Mouse (Mus musculus): ENCODE results near the gene Dhh. TPM values are rescaled to one million over a fixed set of nuclear protein-coding genes. Genes with fewer than 3 reads are reported as not detected.

Gene Dhh
- polyA plus RNA-seq (2012; rRNA removed): 0.07 and 0.08 TPM in 2 replicates

DNA sequence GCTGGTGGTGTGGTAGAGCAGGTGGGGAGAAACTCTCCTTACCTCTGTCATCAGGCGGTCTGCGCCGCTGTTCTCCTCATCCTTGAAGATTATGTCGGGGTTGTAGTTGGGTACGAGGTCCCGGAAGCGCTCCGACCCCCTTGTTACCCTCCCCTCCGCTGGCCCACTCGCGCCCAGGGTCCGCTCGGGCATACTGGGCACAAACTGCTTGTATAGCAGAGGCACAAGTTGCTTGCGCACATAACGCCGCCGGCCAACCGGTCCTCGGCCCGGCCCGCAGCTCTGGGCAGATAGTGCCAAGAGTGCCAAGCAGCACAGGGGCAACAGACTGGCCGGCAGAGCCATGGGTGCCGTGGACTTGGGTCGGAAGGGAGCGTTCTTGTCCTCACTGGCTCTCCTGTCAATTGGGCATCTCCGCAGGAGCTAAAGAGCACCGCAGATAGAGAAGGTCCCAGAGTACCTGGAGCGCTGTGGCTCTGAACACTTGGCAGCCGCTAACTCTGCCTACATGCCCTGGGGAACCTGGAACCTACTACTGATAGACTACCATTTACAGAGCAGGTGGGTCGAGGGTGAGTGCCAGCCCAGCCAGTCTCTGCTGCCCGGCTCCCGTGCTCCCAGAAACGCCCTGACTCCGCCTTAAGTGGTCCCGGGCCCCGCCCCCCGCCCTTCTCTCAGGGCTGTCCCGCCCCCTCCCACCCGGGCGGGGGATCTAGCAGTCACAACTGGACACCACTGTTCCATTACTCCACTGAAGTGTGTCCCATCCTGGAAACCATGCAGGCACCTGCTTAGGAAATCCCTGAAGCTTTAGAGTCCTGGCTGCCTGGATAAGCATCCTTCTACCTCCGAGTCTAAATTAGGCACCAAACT lies at the start of gene Dhh:
Gene Dhh, minus strand, starts transcription at position 613 of the 873 bp plus-strand sequence.

DNA sequence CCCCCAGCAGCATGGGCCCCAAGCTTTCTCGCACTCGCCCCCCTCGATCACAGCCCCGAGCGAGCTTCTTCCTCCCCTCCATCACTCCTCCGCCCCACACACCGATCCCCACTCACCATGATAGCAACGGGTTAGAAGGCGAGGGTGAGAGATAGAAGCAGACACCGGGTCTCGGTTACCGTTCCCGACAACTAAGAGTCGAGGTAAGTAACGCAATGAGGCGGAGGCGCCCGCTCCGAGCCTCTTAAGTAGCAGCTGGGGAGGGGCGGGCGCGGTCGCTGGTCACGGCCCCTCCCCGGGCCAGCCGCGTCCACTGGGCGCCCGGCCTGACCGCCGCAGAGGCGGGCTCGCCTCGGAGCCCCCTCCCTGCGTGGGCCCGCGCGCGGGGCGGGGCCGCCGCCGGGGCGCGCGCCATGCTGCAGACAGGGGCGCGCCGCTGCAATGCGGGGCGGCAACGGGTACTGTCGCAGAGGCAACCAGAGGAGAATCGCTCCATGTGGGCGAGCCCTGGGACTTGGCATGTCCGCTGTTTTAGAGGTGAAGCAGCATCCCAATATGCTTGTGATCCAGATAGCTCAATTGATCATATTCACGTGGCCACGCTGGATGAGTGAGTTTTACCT lies 36.0 kb upstream of the Dhh start, which contains the start of gene Tuba1b:
Gene Tuba1b, minus strand, starts transcription at position 349 of the 623 bp plus-strand sequence.

GRCm38 (mm10) chr15:98917538-98918498 lies 19.5 kb upstream of the Dhh start, which contains the start of gene Lmbr1l:
Lmbr1l (minus strand) TSS chr15:98918231.

DNA sequence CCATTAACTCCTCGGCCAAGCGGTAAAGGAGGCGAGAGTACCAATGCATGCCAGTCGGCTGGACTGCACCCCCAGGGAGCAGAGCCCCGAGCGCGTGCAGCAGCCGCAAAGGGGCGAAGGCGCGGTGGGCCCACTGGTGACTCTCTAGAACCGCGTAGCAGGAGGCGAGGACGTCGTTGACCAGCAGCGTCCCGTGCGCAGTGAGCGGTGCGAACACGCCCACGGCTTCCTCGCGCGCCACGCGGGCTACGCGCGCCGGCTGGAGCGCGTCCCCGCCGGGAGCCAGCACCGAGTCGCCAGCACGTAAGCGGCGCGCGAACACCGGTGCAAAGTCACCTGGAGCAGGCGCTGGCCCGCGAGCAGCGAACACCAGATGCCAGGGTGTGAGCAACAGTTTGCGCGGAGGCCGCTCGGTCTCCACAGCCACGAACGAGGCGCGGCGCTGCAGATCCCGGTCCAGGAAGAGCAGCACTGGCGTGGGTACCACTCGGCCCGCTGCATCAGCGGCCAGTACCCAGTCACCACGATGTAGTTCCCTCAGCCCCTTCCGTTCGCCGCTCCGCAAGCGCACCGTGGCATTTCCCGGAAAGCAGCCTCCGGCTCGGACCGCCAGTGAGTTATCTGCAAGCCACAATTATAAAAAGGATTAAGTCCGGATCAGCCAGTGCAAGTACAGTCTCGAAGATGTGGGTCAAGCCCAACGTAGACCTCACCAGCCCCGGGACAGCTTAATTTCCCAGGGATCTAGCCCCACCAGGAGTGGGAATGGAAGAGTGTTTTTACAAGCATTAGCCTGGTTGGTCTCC lies 4.2 kb downstream of the Dhh start, which contains the start of gene Rhebl1:
Gene Rhebl1, minus strand, starts transcription at position 601 of the 806 bp plus-strand sequence.

DNA sequence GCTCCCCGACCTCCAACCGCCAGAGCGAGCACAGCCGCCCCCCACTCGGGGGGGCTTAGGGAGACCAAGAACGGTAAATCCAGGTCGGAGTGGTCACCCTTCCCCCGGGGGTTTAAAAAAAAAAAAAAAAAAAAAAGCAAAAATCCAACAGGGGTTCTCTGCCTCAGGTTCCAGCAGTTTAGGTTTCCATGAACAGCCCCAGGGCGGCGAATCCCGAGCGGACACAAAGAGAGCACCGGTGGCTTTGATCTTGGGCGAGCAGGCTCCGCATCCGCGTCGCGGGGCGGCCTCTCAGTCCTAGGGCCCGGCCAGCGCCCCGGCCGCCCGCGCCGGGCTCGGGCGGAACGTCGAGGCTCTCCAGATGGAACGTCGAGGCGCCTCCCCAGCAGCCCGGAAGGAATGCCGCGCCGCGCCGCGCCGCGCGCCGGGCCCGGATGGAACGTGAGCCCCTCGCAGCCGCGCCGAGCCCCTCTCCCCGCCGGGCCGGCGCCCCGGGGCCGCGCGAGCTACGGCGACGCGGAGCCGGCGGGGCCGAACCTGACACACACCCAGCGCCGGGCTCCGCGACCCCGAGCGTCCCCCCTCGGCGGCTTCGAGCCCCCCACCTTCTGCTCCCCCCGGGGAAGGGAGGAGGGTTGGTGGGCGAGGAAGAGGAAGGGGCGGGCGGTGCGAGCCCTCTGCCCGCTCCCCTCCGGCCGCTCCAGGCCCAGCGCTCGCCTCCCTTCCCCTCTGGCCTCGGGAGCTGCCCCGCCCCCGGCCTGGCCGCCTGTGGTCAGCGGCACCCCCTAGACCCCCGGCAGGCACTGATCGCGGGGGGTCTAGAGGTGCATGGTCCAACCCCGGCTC lies 27.0 kb downstream of the Dhh start, which contains the start of gene Kmt2d:
Gene Kmt2d, minus strand, starts transcription at position 135 of the 846 bp plus-strand sequence.

Other genes with a start within 250 kb of the Dhh start
- gene Ddx23, start 235.6 kb downstream of the Dhh start, polyA plus RNA-seq (2012; rRNA removed): 24.9 and 26.3 TPM in 2 replicates
- 0.52 and 0.66 TPM in 2 replicates for gene Rnd1, start 221.1 kb downstream of the Dhh start, polyA plus RNA-seq (2012; rRNA removed)
- not detected in 2 replicates for gene Ccdc65, start 190.3 kb downstream of the Dhh start, polyA plus RNA-seq (2012; rRNA removed)
- gene Fkbp11, start 170.3 kb downstream of the Dhh start, polyA plus RNA-seq (2012; rRNA removed): 63.5 and 71.3 TPM in 2 replicates
- gene Arf3, start 135.3 kb downstream of the Dhh start, polyA plus RNA-seq (2012; rRNA removed): 14.4 and 15.5 TPM in 2 replicates
- 0.01 and 0.05 TPM in 2 replicates for gene Wnt10b, start 120.4 kb downstream of the Dhh start, polyA plus RNA-seq (2012; rRNA removed)
- gene Wnt1, start 108.7 kb downstream of the Dhh start, polyA plus RNA-seq (2012; rRNA removed): not detected in 2 replicates
- gene Ddn, start 89.0 kb downstream of the Dhh start, polyA plus RNA-seq (2012; rRNA removed): 0.02 and 0.03 TPM in 2 replicates
- gene Prkag1, start 67.0 kb downstream of the Dhh start, polyA plus RNA-seq (2012; rRNA removed): 72.8 and 84.3 TPM in 2 replicates
- gene Kmt2d, start 27.3 kb downstream of the Dhh start, polyA plus RNA-seq (2012; rRNA removed): 5.0 and 5.8 TPM in 2 replicates
- gene Rhebl1, start 4.0 kb downstream of the Dhh start, polyA plus RNA-seq (2012; rRNA removed): 2.7 and 2.8 TPM in 2 replicates
- gene Lmbr1l, start 19.7 kb upstream of the Dhh start, polyA plus RNA-seq (2012; rRNA removed): 6.1 and 7.2 TPM in 2 replicates
- 1,378 and 1,502 TPM in 2 replicates for gene Tuba1b, start 36.0 kb upstream of the Dhh start, polyA plus RNA-seq (2012; rRNA removed)
- gene Gm49450, start 55.0 kb upstream of the Dhh start, polyA plus RNA-seq (2012; rRNA removed): 0.09 and 0.23 TPM in 2 replicates
- 42.3 and 48.3 TPM in 2 replicates for gene Tuba1a, start 55.2 kb upstream of the Dhh start, polyA plus RNA-seq (2012; rRNA removed)
- gene Tuba1c, start 131.4 kb upstream of the Dhh start, polyA plus RNA-seq (2012; rRNA removed): 241 and 278 TPM in 2 replicates
- gene Prph, start 156.6 kb upstream of the Dhh start, polyA plus RNA-seq (2012; rRNA removed): 0.70 and 0.71 TPM in 2 replicates
- 12.8 and 16.0 TPM in 2 replicates for gene Troap, start 176.0 kb upstream of the Dhh start, polyA plus RNA-seq (2012; rRNA removed)
- 0.01 and 0.02 TPM in 2 replicates for gene C1ql4, start 189.3 kb upstream of the Dhh start, polyA plus RNA-seq (2012; rRNA removed)
- gene Dnajc22, start 194.6 kb upstream of the Dhh start, polyA plus RNA-seq (2012; rRNA removed): 10.2 and 13.2 TPM in 2 replicates
- gene Spats2, start 227.4 kb upstream of the Dhh start, polyA plus RNA-seq (2012; rRNA removed): 7.0 and 8.0 TPM in 2 replicates